Mouse (Mus musculus) hindbrain, embryonic 11.5 days (tissue): ENCODE data around the gene Kcnma1. TPM values are rescaled to one million over a fixed set of nuclear protein-coding genes. Genes with fewer than 3 reads are reported as not detected.

Experiments used
- ATAC-seq: fragments of 200-750 bp; cut with Nextera tagmentation; 2 replicates; pipeline ENCODE4 v1.8.0; 2017; ENCODE audit warnings: mild to moderate bottlenecking, moderate TSS enrichment, moderate library complexity; ENCODE audit not compliant: low FRiP score
- DNase-seq: peaks from one replicate; pipeline ENCODE4 v3.0.0-alpha.2; 2015; ENCODE audit warnings: low spot score
- H3K27ac ChIP-seq: fragments of 300-500 bp; sonication (generic); 2 replicates; pipeline ENCODE4 v1.5.1; 2014; ENCODE audit warnings: mild to moderate bottlenecking, low read depth, low read length
- H3K27me3 ChIP-seq: fragments of 300-500 bp; sonication (generic); 2 replicates; pipeline ENCODE4 v1.6.1; 2014; ENCODE audit warnings: mild to moderate bottlenecking, low read length, moderate library complexity, mixed read lengths; ENCODE audit not compliant: control insufficient read depth, insufficient read depth
- H3K36me3 ChIP-seq: fragments of 300-500 bp; sonication (generic); 2 replicates; pipeline ENCODE4 v1.6.1; 2014; ENCODE audit warnings: mild to moderate bottlenecking, low read length, moderate library complexity, mixed read lengths; ENCODE audit not compliant: control insufficient read depth, insufficient read depth
- H3K4me1 ChIP-seq: fragments of 300-500 bp; sonication (generic); replicated peaks from 2 replicates; pipeline ENCODE4 v1.6.1; 2014; ENCODE audit warnings: low read length, mixed read lengths; ENCODE audit not compliant: control insufficient read depth, insufficient read depth
- H3K4me2 ChIP-seq: fragments of 300-500 bp; sonication (generic); replicated peaks from 2 replicates; pipeline ENCODE4 v1.6.1; 2014; ENCODE audit warnings: mild to moderate bottlenecking, low read depth, low read length
- H3K4me3 ChIP-seq: fragments of 300-500 bp; sonication (generic); 2 replicates; pipeline ENCODE4 v1.5.1; 2014; ENCODE audit warnings: low read depth, low read length
- H3K9ac ChIP-seq: fragments of 300-500 bp; sonication (generic); 2 replicates; pipeline ENCODE4 v1.6.1; 2014; ENCODE audit warnings: low read depth, low read length
- H3K9me3 ChIP-seq: fragments of 300-500 bp; sonication (generic); 2 replicates; pipeline ENCODE4 v1.6.1; 2016; ENCODE audit warnings: low read length; ENCODE audit not compliant: control insufficient read depth
- WGBS: fragments of 180-500 bp; shearing (Covaris S2); extraction: QIAGEN DNeasy Blood & Tissue Kit; methylation state at CpG from one replicate; pipeline ENCODE4 v1.1.7; 2014; 5-methylcytosine and 5-hydroxymethylcytosine counted together
- polyA plus RNA-seq: library from polyadenylated mRNA; unstranded; fragments of >200 nt; fragmentation: Nextera tagmentation; extraction: Ambion mirVana; gene quantifications from 2 replicates; pipeline ENCODE4 v1.2.1, GENCODE M21; 2014

The Kcnma1 gene
- polyA plus RNA-seq, 1 experiment from 2014 or later, result 1.8 TPM

GRCm38 (mm10) chr14:23995831-23996230 lies 18.5 kb downstream of the Kcnma1 start:
- H3K4me1 ChIP-seq, result no peaks in the 10 kb centered on the region
- H3K27ac ChIP-seq, result no peak overlapping the region
- DNase-seq, result no peak
- H3K36me3 ChIP-seq, result no peaks in the 10 kb centered on the region
- WGBS, result 87% methylated on average over 3 of the region's 3 CpGs
- H3K4me2 ChIP-seq, result no peak overlapping the region
- H3K9me3 ChIP-seq, result no peaks in the 10 kb centered on the region
- H3K9ac ChIP-seq, result no peak overlapping the region
- no peaks in the 10 kb centered on the region for H3K27me3 ChIP-seq
- no peak for ATAC-seq
- H3K4me3 ChIP-seq, result no peak overlapping the region

GRCm38 (mm10) chr14:23990871-23991270 lies 23.4 kb downstream of the Kcnma1 start:
- H3K36me3 ChIP-seq, result no peaks in the 10 kb centered on the region
- no peak for DNase-seq
- H3K9me3 ChIP-seq, result no peaks in the 10 kb centered on the region
- H3K4me3 ChIP-seq, result no peak overlapping the region
- no peak for ATAC-seq
- no peak overlapping the region for H3K4me2 ChIP-seq
- WGBS, result 89% methylated on average over 7 of the region's 7 CpGs
- H3K27me3 ChIP-seq, result no peaks in the 10 kb centered on the region
- H3K9ac ChIP-seq, result no peak overlapping the region
- no peak overlapping the region for H3K27ac ChIP-seq
- no peaks in the 10 kb centered on the region for H3K4me1 ChIP-seq

GRCm38 (mm10) chr14:23989696-23990095 lies 24.6 kb downstream of the Kcnma1 start:
- Histone ChIP-seq H3K27me3 (no peaks in the 10 kb centered on the region), H3K4me2 (no peak overlapping the region), H3K9ac (no peak overlapping the region), H3K36me3 (no peaks in the 10 kb centered on the region), H3K4me3 (no peak overlapping the region), H3K27ac (no peak overlapping the region), H3K4me1 (no peaks in the 10 kb centered on the region), H3K9me3 (no peaks in the 10 kb centered on the region)
- ATAC-seq (no peak), DNase-seq (no peak)
- WGBS, result 88% methylated on average over 11 of the region's 11 CpGs

- Histone ChIP-seq H3K27me3 (no peaks in the 10 kb centered on the region), H3K4me2 (no peak overlapping the region), H3K4me1 (no peaks in the 10 kb centered on the region), H3K27ac (no peak overlapping the region), H3K36me3 (no peaks in the 10 kb centered on the region), H3K4me3 (no peak overlapping the region), H3K9ac (no peak overlapping the region), H3K9me3 (no peaks in the 10 kb centered on the region)
- WGBS, result 82% methylated on average over 8 of the region's 8 CpGs
- ATAC-seq (no peak), DNase-seq (no peak)
Measured at GRCm38 (mm10) chr14:23982205-23982604, 32.1 kb downstream of the Kcnma1 start.

GRCm38 (mm10) chr14:23974685-23975084 lies 39.6 kb downstream of the Kcnma1 start:
- Histone ChIP-seq H3K27me3 (no peaks in the 10 kb centered on the region), H3K4me2 (no peak overlapping the region), H3K36me3 (no peaks in the 10 kb centered on the region), H3K27ac (no peak overlapping the region), H3K4me1 (no peaks in the 10 kb centered on the region), H3K9ac (no peak overlapping the region), H3K4me3 (no peak overlapping the region), H3K9me3 (no peaks in the 10 kb centered on the region)
- ATAC-seq (no peak), DNase-seq (no peak)
- WGBS, result 90% methylated on average over 2 of the region's 2 CpGs

GRCm38 (mm10) chr14:23966471-23966870 lies 47.8 kb downstream of the Kcnma1 start:
- Histone ChIP-seq H3K9ac (no peak overlapping the region), H3K4me1 (no peaks in the 10 kb centered on the region), H3K36me3 (no peaks in the 10 kb centered on the region), H3K27ac (no peak overlapping the region), H3K27me3 (no peaks in the 10 kb centered on the region), H3K4me3 (no peak overlapping the region), H3K9me3 (no peaks in the 10 kb centered on the region), H3K4me2 (no peak overlapping the region)
- ATAC-seq (no peak), DNase-seq (no peak)
- WGBS, result 93% methylated on average over 8 of the region's 8 CpGs

GRCm38 (mm10) chr14:23959061-23959460 lies 55.2 kb downstream of the Kcnma1 start:
- DNase-seq (no peak), ATAC-seq (no peak)
- Histone ChIP-seq H3K9me3 (no peaks in the 10 kb centered on the region), H3K27ac (no peak overlapping the region), H3K4me1 (no peaks in the 10 kb centered on the region), H3K9ac (no peak overlapping the region), H3K36me3 (no peaks in the 10 kb centered on the region), H3K4me2 (no peak overlapping the region), H3K4me3 (no peak overlapping the region), H3K27me3 (no peaks in the 10 kb centered on the region)
- 89% methylated on average over 11 of the region's 11 CpGs for WGBS

- Histone ChIP-seq H3K4me1 (no peaks in the 10 kb centered on the region), H3K27ac (no peak overlapping the region), H3K9me3 (no peaks in the 10 kb centered on the region), H3K4me2 (no peak overlapping the region), H3K27me3 (no peaks in the 10 kb centered on the region), H3K36me3 (no peaks in the 10 kb centered on the region), H3K4me3 (no peak overlapping the region), H3K9ac (no peak overlapping the region)
- ATAC-seq (no peak), DNase-seq (no peak)
- 85% methylated on average over 4 of the region's 4 CpGs for WGBS
Measured at GRCm38 (mm10) chr14:23957270-23957669, 57.0 kb downstream of the Kcnma1 start.

- Histone ChIP-seq H3K4me1 (no peaks in the 10 kb centered on the region), H3K27ac (no peak overlapping the region), H3K9me3 (no peaks in the 10 kb centered on the region), H3K4me3 (no peak overlapping the region), H3K27me3 (no peaks in the 10 kb centered on the region), H3K9ac (no peak overlapping the region), H3K4me2 (no peak overlapping the region), H3K36me3 (no peaks in the 10 kb centered on the region)
- 59% methylated on average over 2 of the region's 2 CpGs for WGBS
- ATAC-seq (no peak), DNase-seq (no peak)
Measured at GRCm38 (mm10) chr14:23943876-23944275, 70.4 kb downstream of the Kcnma1 start.
